Mouse (Mus musculus) G1E-ER4 (cell line): ENCODE results near the gene Tbc1d2. TPM values are rescaled to one million over a fixed set of nuclear protein-coding genes. Genes with fewer than 3 reads are reported as not detected.

Experiments used
- GATA1 ChIP-seq: IDR thresholded peaks from one replicate; pipeline ENCODE4 v1.8.0; 2012; ENCODE audit warnings: low read length, inconsistent platforms
- polyA plus RNA-seq: library from polyadenylated mRNA; stranded (reverse); fragments of >175 nt; gene quantifications from 2 replicates; pipeline ENCODE4 v1.2.3, GENCODE M21; 2012

Tbc1d2 gene
- polyA plus RNA-seq, 1 experiment = not detected

- no peak for TF ChIP-seq GATA1
Observed at GRCm38 (mm10) chr4:46593472-46593871, 56.5 kb downstream of the Tbc1d2 start.

- no peak for TF ChIP-seq GATA1
Observed at GRCm38 (mm10) chr4:46591833-46592520, 58.0 kb downstream of the Tbc1d2 start.

- no peak for TF ChIP-seq GATA1
Observed at GRCm38 (mm10) chr4:46590810-46591209, 59.2 kb downstream of the Tbc1d2 start.

- TF ChIP-seq GATA1 = no peak
Observed at GRCm38 (mm10) chr4:46589946-46590684, 59.9 kb downstream of the Tbc1d2 start.

- TF ChIP-seq GATA1 = no peak
Observed at GRCm38 (mm10) chr4:46589151-46589550, 60.9 kb downstream of the Tbc1d2 start.

GRCm38 (mm10) chr4:46586473-46586872 is 63.5 kb downstream of the Tbc1d2 start:
- TF ChIP-seq GATA1 = no peak

- no peak for TF ChIP-seq GATA1
Observed at GRCm38 (mm10) chr4:46585811-46586190, 64.2 kb downstream of the Tbc1d2 start.

- no peak for TF ChIP-seq GATA1
Observed at GRCm38 (mm10) chr4:46585041-46585810, 64.8 kb downstream of the Tbc1d2 start.

GRCm38 (mm10) chr4:46578228-46578627 is 71.8 kb downstream of the Tbc1d2 start:
- TF ChIP-seq GATA1 = no peak

- no peak for TF ChIP-seq GATA1
Observed at GRCm38 (mm10) chr4:46574841-46575240, 75.2 kb downstream of the Tbc1d2 start.

GRCm38 (mm10) chr4:46574024-46574753 is 75.8 kb downstream of the Tbc1d2 start:
- peak; percentile 46 for TF ChIP-seq GATA1

- no peak for TF ChIP-seq GATA1
Observed at GRCm38 (mm10) chr4:46572616-46573015, 77.4 kb downstream of the Tbc1d2 start.

- TF ChIP-seq GATA1 = no peak
Observed at GRCm38 (mm10) chr4:46571744-46572143, 78.3 kb downstream of the Tbc1d2 start.

- TF ChIP-seq GATA1 = no peak
Observed at GRCm38 (mm10) chr4:46569671-46570070, 80.3 kb downstream of the Tbc1d2 start.

GRCm38 (mm10) chr4:46568169-46568568 is 81.8 kb downstream of the Tbc1d2 start:
- no peak for TF ChIP-seq GATA1
